Mouse (Mus musculus) layer of hippocampus, postnatal 14 days (tissue): ENCODE measurements around the gene Prom1. TPM values are rescaled to one million over a fixed set of nuclear protein-coding genes. Genes with fewer than 3 reads are reported as not detected.
"Not testable (repeated sequence)": the region's sequence is repeated elsewhere in the genome, so short reads cannot be mapped to it uniquely, and the experiment has no call there.

Experiments used
- DNase-seq, 2 experiments: peaks; one replicate each; pipeline ENCODE4 v3.0.0; 2021 to 2022; ENCODE audit warnings: low spot score in 2 of 2, mixed read lengths in 1 of 2
- long read RNA-seq, 2 experiments: library from polyadenylated mRNA; stranded (forward); transcript quantifications; one replicate each; pipeline ENCODE4 v2.0.0; 2021
- total RNA-seq, 2 experiments: library from RNA; stranded (reverse); gene quantifications; 2 replicates each; pipeline ENCODE4 v1.2.3; 2021

Prom1 gene
- 10 to 100 TPM; 23.7 to 25.0 TPM for total RNA-seq
- long read RNA-seq, experiment 1, partial matches to known transcripts = 1 of 11 reads
- long read RNA-seq, experiment 1, other reads (novel, unspliced or antisense) = 6 of 11 reads
- long read RNA-seq, experiment 2, partial matches to known transcripts = 2 of 23 reads
- long read RNA-seq, experiment 2, other reads (novel, unspliced or antisense) = 18 of 23 reads

DNA sequence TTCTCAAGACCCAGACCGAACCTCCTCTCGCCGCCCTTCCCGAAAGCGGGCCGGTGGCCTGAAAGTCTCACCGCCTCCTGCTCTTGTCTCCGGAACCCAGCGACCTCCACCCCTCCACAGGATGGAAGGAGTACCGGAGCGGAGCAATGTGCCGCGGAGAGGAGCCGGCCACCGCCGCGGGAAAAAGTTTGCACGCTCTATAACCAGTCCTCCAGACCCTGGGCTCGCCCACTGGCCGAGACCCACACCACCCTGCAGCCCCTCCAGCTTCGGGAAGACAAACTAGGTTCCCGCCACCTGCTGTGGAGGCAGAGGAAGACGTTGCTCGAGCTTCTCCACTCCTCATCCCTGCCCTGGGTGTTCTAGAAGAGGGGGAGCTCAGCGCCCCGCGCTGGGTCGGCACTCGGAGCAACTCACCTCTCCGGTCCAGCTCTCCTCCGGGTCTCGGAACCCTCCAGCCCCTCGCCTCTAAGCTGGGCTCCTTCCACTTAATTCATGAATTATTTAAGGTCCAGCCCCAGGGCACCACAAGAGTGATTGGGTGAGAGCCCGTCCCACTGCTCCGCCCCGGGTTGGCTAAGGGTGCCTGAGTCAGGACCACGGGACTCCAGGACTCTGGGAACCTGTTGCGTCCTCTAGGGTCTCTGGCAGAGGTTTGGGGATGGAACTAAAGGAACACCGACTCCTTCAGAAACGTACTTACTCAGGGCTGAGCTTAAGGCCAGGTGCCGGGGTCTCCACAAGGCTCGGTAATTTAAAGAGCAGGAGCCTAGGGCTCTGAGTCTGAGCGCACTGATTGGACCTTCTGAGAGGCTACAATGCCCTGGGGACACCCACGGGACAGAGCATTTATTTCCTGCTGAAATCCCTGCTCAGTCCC, at the start of gene Prom1:
Gene Prom1 (minus strand): TSS at position 802 of the 880 bp plus-strand sequence.
- peak in 1 of 2 experiments; percentile 6 for DNase-seq

DNA sequence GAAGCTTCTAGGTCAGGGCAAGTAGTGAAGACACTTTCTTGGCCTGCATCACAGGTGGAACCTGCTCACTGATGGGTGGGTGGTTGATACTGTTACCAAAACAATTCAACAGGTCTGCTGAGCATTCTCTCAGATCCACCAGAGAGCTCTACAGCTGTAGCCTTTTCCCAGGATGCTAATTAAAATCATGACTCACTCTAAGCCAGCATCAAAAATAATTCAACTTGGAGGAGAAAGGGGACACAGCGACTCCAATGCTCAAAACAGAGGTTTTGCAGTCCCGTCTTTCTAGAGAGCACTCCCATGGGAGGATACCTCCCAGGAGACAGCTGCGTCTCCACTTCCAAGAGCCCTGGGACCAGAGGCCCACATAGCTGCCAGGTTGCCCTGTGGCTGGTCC, 45.9 kb upstream of the Prom1 start:
- DNase-seq = no peak

DNA sequence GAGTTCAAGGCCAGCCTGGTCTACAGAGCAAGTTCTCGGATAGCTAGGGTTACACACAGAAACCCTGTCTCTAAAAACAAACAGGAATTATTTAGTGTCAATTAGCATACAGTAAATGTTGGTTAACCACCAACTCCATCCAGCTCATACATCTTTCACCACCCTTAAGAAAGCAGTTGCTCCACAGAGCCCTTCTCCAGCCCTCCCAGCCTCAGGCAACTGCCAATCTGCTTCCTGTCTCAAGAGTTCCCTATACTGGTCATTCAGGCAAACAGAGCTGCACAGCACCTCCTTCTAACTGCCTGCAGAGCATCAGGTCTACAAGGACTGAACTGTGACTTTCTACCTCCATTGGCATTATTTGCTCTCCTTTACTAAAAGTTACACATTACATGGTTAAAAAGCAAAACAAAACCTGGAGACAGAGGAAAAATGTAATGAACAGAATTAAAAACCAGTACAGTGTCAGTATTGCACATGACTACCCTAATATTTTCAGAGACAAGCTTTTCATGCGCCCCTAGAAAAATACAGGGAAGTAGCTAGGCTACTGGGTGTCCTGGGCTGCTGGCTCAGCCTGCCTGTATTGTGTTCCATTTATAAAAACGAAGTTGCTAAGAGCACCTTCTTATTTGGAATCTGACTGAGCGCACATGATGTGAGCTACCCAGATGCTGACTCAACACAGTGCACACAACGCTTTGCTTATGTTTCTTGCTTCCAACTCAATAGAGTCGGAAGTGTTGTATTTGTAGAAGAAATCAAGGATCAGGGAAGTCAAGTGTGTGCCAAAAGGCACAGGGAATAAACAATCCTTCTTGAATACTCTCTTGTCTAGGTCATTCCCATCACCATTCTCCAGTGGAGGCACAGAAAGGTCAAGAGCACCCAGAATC, 44.9 kb upstream of the Prom1 start:
- DNase-seq = no peak

DNA sequence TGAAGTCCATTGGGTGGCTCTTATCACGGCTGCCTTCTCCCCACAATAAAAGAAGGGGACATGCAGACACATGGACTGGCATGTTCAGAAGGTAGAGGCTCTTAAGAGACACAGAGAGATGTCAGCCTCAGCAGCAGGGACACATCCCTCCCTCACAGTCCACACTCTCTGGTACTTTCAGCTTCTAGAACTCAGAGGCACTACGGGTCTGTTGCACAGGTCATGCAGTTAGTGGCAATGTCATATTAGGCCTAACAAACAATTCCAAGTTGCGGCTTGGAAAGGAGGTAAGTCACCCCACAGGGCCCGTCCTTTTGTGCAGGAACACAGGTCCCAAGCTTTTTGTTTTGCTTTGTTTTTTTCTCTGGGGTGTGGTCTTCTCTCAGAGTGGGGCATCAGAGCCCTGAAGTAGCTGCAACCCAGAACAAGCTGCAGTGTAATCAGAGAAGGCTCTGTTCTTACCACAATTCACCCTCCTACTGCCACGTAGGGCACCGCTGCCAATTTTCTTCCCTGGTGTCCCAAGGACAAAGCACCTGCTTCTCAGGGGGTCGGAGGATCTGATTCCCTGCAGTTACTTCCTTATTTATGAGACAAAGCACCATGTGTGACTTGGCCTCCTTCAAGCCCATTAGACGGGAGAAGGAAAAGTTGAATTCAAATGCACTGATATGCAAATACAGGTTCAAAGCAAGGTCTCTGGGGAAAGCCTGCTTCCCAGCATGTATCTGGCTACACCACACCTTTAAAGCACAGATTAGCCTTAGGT, 41.8 kb upstream of the Prom1 start:
- no peak for DNase-seq

DNA sequence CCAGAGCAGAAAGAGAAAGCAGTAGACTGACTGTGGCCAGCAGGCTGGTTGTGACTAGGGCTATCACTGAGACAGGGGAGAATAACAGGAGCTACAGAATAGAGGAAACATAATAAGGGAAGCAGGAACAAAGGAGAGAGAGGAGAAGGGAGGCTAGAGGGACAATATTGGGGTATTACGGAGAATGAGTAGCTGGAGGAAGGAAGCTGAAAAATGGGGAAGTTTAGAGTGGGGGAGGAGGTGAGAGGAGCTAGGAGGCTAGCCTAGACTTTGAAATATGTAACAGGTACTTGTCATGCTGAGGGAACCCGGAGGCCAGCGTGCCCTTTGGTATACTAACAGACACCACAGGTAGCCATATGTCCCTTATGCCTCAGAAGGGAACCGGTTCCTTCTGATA, 25.7 kb upstream of the Prom1 start:
- no peak for DNase-seq

DNA sequence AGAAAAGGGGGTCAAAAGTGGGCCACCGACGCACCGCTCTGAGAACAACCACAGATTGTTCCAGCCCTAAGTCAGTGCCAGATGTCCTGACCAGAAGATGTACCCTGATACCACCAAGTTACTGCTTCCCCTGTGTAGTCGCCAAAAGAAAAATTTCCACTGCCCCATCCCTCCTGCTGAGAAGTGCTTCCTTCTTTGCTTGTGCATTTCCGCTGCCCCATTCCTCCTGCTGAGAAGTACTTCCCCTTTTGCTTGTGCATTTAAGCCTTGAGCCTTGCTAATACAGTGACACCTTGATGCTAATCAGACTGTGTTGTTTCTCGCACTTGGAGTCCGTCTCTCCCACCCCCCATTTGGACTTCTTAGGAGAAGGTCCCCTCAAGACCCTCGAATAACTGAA, 24.7 kb upstream of the Prom1 start:
- DNase-seq = not testable (repeated sequence)

DNA sequence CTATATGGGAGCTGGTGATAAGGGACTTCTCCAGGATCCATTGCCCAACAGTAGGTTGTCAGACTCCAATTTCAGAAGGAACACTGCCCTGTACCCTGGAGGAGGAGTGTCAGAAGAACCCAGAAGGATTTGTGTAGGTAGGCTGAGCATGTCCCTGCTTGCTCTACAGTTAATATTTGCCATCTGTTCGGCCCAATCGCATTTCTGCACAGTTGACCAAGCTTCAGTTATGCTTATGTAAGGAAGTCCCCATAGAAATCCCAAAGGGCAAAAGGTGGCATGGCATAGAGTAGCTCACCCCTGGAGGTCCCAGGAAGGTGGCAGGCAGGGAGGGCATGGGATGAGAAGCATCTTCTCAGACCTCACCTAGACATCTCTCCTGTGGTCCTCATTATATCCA, 19.6 kb upstream of the Prom1 start:
- DNase-seq = no peak

DNA sequence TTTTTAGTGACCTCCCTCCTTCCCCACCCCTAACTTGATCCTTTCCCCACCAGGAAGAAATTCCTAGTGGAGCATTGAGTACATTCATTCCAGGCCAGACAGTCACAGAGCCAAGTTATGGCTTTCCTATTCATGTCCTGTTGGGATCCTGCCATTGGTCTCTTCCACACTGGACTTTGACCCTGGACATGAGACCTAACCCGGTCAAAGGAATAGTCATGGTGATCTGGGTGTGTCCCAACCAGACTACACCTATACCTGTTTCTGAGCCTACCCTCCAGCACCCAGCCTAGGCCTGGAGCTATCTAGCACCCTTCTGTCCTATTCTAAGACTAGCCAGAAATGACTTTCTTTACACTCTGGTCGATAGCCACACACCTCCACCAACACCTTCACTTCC, 11.3 kb upstream of the Prom1 start:
- no peak for DNase-seq

DNA sequence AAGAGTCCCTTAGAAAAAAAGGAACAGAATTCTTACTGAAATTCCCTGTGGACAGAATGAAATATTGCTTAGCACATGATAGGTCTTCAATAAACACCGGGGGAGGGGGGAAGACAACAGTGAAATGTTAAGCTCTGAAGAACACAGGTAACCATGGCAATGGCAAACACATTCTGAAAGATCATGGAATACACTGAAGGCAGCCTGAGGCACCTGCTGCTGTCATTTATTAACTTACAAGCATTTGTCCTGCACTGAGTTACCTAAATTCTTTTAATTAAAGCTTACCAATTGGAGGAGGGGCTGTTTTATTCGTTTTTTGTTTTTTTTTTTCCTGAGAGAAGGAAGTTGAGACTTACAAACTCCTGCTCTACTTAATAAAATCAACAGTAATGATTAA, 7.3 kb upstream of the Prom1 start:
- DNase-seq = no peak

DNA sequence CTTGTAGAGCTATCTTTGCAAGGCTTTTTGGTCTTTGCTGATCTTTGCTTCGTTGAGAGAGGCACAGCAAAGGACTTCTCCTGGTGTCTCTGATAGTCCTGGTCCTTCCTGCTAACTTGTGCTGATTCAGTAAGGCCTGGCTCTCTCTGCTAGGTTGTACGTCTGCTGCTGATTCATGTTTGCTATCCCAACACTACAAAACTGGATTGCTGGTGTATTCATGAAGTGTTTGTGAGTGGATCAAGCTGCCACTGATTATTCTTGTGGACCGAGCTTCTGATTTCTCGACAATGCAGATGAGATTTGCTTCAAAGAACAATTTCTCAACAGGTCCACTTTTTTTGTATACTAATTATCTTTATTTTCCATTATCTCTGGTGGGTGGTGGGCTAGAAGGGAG, 6.3 kb upstream of the Prom1 start:
- no peak for DNase-seq

DNA sequence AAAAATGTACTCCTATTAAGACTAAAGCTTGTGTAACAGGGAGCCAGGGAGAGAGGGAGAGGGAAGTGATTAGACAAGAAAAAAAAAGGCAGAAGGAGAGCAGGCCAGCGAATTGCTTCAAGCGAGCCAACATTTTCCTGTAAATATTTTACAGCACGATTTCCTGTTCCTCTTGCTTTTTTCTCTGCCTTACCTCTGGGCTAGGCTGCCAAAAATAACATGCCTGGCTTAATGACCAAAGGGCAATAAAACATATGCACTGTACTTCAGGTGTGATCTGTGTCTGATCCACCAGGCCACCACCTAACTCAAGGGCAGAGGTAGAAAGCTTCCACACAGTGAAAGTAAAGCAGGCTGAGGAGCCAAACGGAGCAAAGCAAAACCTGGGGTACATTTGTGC, 3.4 kb upstream of the Prom1 start:
- DNase-seq = no peak

DNA sequence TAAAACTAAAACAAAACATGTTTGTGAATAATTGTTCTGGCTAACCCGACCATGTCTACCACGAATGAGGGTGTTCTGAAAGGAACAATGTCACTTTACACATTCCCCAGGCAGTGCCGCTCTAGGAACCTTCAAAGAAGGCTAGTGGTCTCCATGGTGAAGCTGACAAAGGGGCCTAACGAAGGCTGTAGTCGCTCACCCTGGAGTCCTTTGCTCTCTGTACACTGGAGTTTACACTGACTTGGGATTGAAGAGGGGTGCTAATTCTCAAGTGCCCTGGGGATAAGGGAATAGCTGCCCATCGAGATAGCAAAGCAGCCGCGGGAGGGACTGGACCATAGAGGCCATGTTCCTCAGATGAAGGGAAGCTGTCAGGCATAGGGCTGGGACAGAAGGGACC, 2.9 kb upstream of the Prom1 start:
- DNase-seq = no peak

DNA sequence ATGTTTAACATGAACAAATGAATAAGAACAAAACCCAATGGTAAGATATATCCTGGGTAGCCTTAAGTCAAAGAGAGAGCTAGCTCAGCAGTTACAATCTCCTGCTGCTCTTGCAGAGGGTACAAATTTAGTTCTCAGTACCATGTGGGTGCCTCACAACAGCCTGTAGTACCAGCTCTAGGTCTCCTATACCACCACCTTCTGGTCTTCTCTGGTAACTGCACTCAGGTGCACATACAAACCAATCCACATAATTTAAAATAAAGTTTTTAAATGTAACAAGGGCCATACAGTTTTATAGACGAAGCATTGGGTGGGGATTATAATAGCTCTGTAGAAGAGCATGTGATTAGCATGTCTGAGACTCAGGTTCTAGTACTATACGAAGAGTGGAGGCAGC, 2.3 kb upstream of the Prom1 start:
- no peak for DNase-seq

DNA sequence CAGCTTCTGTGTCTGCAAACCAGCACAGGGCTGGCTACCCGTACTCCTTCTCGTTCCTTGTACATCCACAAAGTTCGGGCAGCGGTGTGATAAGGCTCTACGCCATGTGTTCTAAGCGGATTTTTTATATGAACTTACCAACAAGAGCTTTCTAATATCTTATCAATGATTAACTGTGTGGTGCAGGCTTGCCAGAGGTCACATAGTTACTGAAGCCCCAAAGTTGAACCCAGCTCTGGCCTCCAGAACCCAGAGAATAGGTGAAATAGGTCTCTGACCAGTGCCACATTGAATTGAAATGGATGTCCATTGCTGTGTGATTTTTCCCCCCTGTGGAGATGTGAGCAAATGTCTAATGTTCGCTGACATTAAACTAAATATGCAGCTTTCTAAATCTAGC, 1.3 kb upstream of the Prom1 start:
- DNase-seq = no peak

DNA sequence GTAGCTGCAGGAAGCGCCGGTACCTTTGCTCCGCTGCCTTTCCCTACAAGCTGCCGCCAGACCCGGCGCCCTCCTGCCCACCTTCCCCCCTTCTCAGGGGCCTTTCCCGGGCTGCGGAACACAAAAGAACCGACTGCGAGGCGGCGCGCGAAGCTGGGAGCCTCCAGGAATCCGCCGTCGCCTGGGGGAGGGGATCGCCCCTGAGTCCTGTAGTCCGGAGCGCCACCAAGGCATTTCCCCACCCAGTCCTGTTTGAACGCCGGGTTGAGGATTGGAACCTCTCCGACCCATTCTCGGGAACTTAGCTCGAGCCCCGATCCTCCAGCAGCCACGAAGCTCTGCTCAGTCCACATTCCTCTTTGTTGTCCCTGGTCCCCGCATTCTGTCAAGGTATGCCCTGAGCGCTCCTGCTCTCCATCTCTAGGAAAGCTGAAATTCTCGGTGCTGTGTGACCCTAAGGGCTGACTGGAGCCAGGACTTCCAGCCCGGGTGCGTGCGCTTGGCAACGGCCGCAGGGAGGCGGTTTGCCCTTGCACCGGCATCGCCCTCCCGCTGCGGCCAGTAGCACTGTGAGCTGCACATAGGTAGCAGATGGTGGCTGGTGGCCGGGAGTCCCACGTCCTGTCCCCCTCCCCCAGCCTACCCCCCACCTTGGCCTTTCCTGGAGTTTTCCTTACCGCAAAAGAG, 1.1 kb downstream of the Prom1 start:
- peak; percentile 12 to 26 for DNase-seq

DNA sequence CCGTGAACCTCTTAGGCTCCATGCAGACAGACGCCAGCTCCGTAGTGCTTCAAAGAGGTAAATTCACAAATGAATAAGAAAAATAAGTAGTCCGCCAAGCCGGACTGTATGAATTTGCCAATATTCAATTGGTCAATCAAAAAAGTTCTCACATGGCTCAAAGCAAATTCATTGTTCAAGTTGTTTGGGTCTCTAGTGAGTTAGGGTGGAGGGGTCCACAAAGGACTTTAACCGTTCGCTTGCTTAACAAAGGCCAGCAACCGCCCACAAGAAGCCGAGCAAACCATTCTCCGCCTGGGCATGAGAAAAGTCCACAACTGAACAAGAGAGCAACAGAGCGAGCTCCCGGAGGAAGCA, 1.7 kb downstream of the Prom1 start:
- no peak for DNase-seq

DNA sequence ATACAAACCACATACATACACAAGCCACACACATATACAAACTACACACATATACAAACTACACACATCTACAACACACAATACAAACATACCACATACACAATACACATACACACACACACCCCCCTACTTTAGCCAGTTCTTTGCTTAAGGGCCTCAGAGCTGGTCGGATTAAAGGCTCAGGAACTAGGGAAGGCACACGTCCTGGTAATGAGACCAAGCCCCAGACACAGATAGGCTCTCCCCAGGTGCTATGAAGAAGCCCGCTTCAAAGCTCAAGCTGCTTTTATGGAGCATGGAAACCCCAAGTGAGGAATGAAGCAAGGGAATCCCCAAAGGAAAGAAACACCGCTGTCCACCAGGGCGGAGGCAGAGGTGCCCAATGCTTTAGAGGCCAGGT, 4.8 kb downstream of the Prom1 start:
- DNase-seq = no peak

DNA sequence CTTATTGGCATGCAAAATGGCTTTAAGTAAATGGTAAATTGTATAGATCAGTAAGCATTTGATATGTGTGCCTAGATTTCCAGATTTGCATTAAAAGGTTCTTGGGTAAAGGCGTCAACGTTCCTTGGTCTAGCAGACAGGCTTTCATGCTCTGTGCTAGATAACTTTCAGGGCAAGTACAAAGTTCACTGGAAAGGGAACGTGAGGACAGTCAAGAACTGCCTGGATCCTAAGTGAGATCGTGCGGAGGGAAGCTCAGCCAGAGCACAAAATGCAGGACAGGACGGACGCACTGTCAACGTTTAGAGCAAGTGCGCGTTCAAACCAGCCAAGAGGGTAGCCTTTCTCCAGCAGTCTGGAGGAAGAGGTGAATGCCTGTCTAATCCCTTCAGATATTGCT, 5.7 kb downstream of the Prom1 start:
- DNase-seq = no peak

DNA sequence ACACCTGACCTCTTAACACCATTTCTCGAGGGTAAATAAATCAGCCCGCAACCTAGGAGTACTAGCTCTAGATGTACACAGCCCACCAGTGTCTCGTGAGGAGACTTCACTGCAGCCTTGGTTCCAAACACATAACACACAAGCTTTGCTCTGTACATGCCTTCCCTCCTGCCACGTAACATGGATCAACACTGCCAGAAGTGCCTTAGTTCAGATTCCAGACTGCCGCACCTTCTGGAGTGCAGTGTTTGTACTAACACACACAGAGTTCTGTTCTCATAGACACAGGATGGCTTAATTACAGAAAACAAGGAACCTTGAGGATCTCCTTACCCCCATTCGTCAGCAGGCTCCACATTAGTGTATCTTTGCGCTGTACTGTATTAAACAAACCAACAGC, 6.1 kb downstream of the Prom1 start:
- no peak for DNase-seq

DNA sequence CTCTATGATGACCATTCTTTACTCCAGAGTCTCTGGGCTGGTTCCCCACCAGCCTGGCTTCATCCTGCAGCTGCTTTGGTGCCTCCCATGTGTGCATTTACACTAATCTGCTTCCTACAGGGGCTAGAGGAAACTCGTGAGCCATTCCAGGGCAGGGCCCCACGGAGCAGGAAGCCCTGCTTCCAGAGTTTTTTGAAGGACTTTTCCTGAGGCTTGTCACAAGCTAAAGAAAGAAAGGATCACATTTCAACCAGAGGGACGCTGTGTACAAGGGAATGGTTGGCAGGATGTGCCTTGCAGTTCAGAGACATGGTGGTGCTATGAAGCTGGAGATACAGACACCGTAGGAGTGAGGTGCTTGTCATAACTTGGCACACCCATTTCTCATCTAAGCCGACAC, 14.8 kb downstream of the Prom1 start:
- no peak for DNase-seq

DNA sequence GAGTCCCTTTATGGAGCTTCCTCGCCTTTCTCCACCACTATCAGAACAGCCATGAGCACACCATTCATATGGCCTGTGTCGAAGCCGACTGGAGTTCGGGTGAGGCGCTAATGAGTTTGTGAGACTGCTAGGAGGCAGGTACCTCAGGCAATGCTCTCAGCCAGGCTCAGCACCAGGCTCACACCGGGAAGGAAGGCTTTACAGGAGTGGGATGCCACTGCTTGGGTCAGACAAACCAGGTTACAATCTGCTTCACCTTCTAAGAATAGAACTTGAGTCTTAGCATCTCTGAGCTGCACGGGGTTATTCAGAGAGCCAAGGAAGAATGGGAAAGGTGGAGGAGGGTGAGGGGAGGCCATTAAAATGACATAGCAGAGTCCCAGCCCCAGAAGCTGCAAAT, 16.0 kb downstream of the Prom1 start:
- DNase-seq = no peak
